Mouse (Mus musculus) stomach, postnatal 0 days (tissue): ENCODE measurements at regions not wholly inside any gene's neighbourhood (a gene's known extent, or its start where the extent isn't known, plus 50 kb on each side); places are given as distances from the start of the nearest gene placed in this dataset.

Experiments
- CTCF ChIP-seq: IDR thresholded peaks from 2 replicates; pipeline ENCODE4 v1.5.1; 2016; ENCODE audit warnings: antibody characterized with exemption, low read depth, mild to moderate bottlenecking, moderate library complexity
- EP300 ChIP-seq: optimal IDR thresholded peaks from 2 replicates; pipeline ENCODE3; 2016; ENCODE audit warnings: antibody characterized with exemption

- TF ChIP-seq CTCF: no peak
- TF ChIP-seq EP300: no peak
Measured at GRCm38 (mm10) chr10:92170856-92171255, 551.4 kb downstream of the Nedd1 start.
